Mouse (Mus musculus) bone marrow macrophage, adult 2 months (primary cell): ENCODE data around the gene Fgr.

Source experiments
- CTCF ChIP-seq: IDR thresholded peaks from 2 replicates; pipeline ENCODE4 v1.5.1; 2012; ENCODE audit warnings: low read depth, mild to moderate bottlenecking, low read length, moderate library complexity
- POLR2A ChIP-seq: IDR thresholded peaks from 2 replicates; pipeline ENCODE4 v1.6.1; 2012; ENCODE audit warnings: mild to moderate bottlenecking, low read depth, low read length, borderline replicate concordance

DNA sequence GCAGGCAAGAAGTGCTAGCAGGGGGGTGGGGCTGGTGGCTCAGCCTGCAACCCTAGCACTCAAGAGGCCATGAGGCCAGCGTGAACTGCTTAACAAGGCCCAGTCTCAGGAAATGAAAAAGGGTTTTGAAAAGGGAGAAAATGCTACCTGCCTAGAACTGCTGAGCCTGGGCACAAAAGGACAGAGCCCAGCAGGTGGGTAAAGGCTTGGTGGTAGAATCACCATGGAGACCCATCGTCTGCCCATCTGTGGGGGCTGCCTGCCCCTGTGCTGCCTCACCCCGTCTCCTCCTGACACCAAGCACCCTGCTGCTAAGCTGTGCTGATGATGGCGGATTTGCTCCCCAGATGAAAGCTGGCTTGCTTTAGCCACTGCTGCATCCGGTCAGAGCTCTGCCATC, 9.4 kb upstream of the Fgr start:
- TF ChIP-seq POLR2A (no peak), CTCF (no peak)
